Mouse (Mus musculus) megakaryocyte, embryonic 14.5 days (primary cell): ENCODE measurements around the gene Dgke.

Experiments used
- FLI1 ChIP-seq: IDR thresholded peaks from 2 replicates; pipeline ENCODE4 v1.6.1; 2012; ENCODE audit warnings: low read length, inconsistent platforms, mixed read lengths
- GATA1 ChIP-seq: IDR thresholded peaks from 3 replicates; pipeline ENCODE4 v1.6.1; 2012; ENCODE audit warnings: mixed read lengths, low read length, inconsistent platforms, borderline replicate concordance

DNA sequence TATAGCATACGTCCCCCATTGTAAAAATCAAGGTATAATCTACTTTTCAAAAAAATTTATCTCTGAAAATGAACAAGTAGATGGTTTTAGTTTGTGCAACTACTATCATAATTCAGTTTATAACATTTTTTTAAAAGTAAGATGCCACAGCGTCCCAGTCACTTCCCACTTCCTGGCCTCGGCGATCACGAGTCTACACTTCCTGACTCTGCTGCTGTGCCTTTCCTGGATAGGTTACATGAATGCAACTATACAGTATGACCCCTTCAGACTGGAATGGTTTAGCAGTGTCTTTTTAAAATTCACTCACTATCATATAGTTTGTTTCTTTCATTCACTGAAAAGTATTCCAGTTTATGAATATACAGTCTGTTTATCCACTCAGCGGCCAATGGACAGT is 14.9 kb downstream of the Dgke start:
- TF ChIP-seq FLI1 = no peak
- TF ChIP-seq GATA1 = no peak
